ENCODE assay signal across 21 mouse cellular contexts in the genomic region with DNA sequence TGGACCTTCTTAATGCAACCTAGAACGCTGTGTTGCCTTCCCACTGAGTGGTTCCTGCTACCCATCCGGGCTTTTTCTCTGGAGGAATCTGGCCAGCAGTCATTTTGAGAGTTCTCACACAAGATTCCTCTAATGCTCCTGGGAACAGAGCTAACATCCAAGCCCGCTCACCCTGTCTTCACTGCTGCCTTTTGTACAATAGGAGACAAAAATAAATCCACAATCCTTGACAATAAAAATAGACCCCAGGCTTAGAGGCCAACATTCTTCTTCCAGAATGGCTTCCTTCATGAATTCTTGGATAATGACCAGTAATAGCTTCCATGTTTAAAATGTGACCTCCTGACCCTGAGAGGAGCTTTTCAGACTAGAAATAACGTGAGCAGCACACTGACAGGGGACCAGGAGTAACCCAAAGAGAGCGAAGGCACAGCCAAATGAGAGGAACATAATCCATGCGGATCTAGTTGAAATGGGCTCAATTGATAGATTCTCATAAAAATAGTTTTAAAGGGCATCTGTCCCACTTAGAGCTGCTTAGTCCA.
A peak's percentile ranks its signal among the peaks of the same experiment; 100 is the strongest.
DNase-seq lines count a peak whose midpoint lies in the region; ATAC-seq and TF ChIP-seq lines count a peak whose summit lies in the region.
"Had no signal": no experiment of that assay in that cellular context is flagged by ENCODE, and none has a peak within 500 bp of the region (broad histone marks: within the 10 kb centered on the region; RNA-seq: fewer than 3 reads in every experiment).

No protein-coding gene starts in this region.

- peak; percentile 66 for ATAC-seq in limb, embryonic 14.5 days (ENCODE audit: low FRiP score, low read depth)
- no peak for ATAC-seq in intestine, postnatal 0 days
- ATAC-seq: intestine, embryonic 15.5 days; liver, embryonic 12.5 days; midbrain, embryonic 13.5 days had no signal

- no peak for TF ChIP-seq POLR2A in heart, adult 2 months (IDR thresholded peaks at IDR 0.05; ENCODE audit: insufficient read depth, low read depth, low read length)
- no peak for TF ChIP-seq POLR2A in limb, embryonic 14.5 days (IDR thresholded peaks at IDR 0.05; ENCODE audit: borderline replicate concordance, extremely low read depth, insufficient read depth, insufficient read length)

- TF ChIP-seq CTCF in heart, adult 2 months (IDR thresholded peaks at IDR 0.05) = no peak
- TF ChIP-seq CTCF in intestine, postnatal 0 days (IDR thresholded peaks at IDR 0.05; ENCODE audit: low read depth) = no peak

- 40% methylated on average over 6 of the region's 6 CpGs for WGBS in heart, adult 2 months
- 35% methylated on average over 6 of the region's 6 CpGs for whole genome bisulfite sequencing in embryonic facial prominence, embryonic 10.5 days
- 39% methylated on average over 6 of the region's 6 CpGs for WGBS in limb, embryonic 14.5 days
- 70% methylated on average over 6 of the region's 6 CpGs for WGBS in intestine, postnatal 0 days

- H3K79me2 ChIP-seq in heart, adult 2 months (replicated peaks; ENCODE audit: control insufficient read depth, insufficient read depth, low read length) = no peaks in the 10 kb centered on the region

- H3K36me3 ChIP-seq in heart, adult 2 months (ENCODE audit: control insufficient read depth, insufficient read depth, low read length) = no peaks in the 10 kb centered on the region
- H3K36me3 ChIP-seq in embryonic facial prominence, embryonic 10.5 days (replicated peaks) = peaks cover 7% of the 10 kb centered on the region
- H3K36me3 ChIP-seq in limb, embryonic 14.5 days (ENCODE audit: control insufficient read depth, insufficient read depth, low read length) = peaks cover 4% of the 10 kb centered on the region; the same call in 1 of the 2 replicates
- no peaks in the 10 kb centered on the region for H3K36me3 ChIP-seq in intestine, postnatal 0 days (ENCODE audit: control insufficient read depth, insufficient read depth)
- H3K36me3 ChIP-seq: lung, embryonic 15.5 days had no signal

- H3K4me3 ChIP-seq in heart, adult 2 months = no peak overlapping the region
- H3K4me3 ChIP-seq in embryonic facial prominence, embryonic 10.5 days = no peak overlapping the region
- no peak overlapping the region for H3K4me3 ChIP-seq in limb, embryonic 14.5 days (replicated peaks; ENCODE audit: low read length)
- no peak overlapping the region for H3K4me3 ChIP-seq in intestine, postnatal 0 days (ENCODE audit: low read depth, low read length)
- H3K4me3 ChIP-seq: forebrain, embryonic 12.5 days; hindbrain, embryonic 13.5 days; intestine, embryonic 15.5 days; liver, embryonic 12.5 days; lung, embryonic 15.5 days; midbrain, embryonic 13.5 days had no signal

- peaks cover 1% of the 10 kb centered on the region; the same call in 1 of the 2 replicates for H3K4me1 ChIP-seq in heart, adult 2 months (ENCODE audit: control insufficient read depth, insufficient read depth, low read length)
- H3K4me1 ChIP-seq in embryonic facial prominence, embryonic 10.5 days = peaks cover 21% of the 10 kb centered on the region
- H3K4me1 ChIP-seq in limb, embryonic 14.5 days (ENCODE audit: control insufficient read depth, insufficient read depth, low read length) = no peaks in the 10 kb centered on the region
- no peaks in the 10 kb centered on the region for H3K4me1 ChIP-seq in intestine, postnatal 0 days (replicated peaks; ENCODE audit: control insufficient read depth, insufficient read depth, low read length)
- H3K4me1 ChIP-seq: forebrain, embryonic 12.5 days; intestine, embryonic 15.5 days; liver, embryonic 12.5 days; lung, embryonic 15.5 days; midbrain, embryonic 13.5 days had no signal

- TF ChIP-seq EP300 in heart, adult 2 months (IDR thresholded peaks at IDR 0.05; ENCODE audit: insufficient read depth, low read depth, low read length) = no peak

- H3K9me3 ChIP-seq in embryonic facial prominence, embryonic 10.5 days = no peaks in the 10 kb centered on the region; the same call in 1 of the 2 replicates
- no peaks in the 10 kb centered on the region for H3K9me3 ChIP-seq in limb, embryonic 14.5 days (ENCODE audit: control insufficient read depth, low read length)
- no peaks in the 10 kb centered on the region for H3K9me3 ChIP-seq in intestine, postnatal 0 days (ENCODE audit: control insufficient read depth)
- H3K9me3 ChIP-seq: forebrain, embryonic 12.5 days; intestine, embryonic 15.5 days; liver, embryonic 12.5 days; lung, embryonic 15.5 days had no signal

- DNase-seq in heart, adult 11 months = peak; percentile 87
- no peak for DNase-seq in heart, adult 2 months
- peak; percentile 26 for DNase-seq in kidney, postnatal 10 days
- DNase-seq in kidney, postnatal 36 days = no peak
- no peak for DNase-seq in embryonic facial prominence, embryonic 10.5 days (ENCODE audit: low spot score)
- peak; percentile 23 for DNase-seq in limb, embryonic 14.5 days (ENCODE audit: low spot score)
- no peak for DNase-seq in natural killer cell, adult 2 months (ENCODE audit: low spot score in 2 of 2)
- DNase-seq: adrenal gland, postnatal 25 days; B cell, adult 2 months; cerebellum, adult 18-20 months; layer of hippocampus, postnatal 36 days; right cerebral cortex, adult 18-20 months; spleen, adult 18-20 months; thymus, postnatal 14 days had no signal

- H3K27ac ChIP-seq in heart, adult 2 months = no peak overlapping the region
- H3K27ac ChIP-seq in embryonic facial prominence, embryonic 10.5 days (replicated peaks) = peak overlapping the region; percentile 76
- H3K27ac ChIP-seq in limb, embryonic 14.5 days (replicated peaks; ENCODE audit: low read depth, low read length) = no peak overlapping the region
- H3K27ac ChIP-seq in intestine, postnatal 0 days (ENCODE audit: low read depth, low read length) = no peak overlapping the region
- H3K27ac ChIP-seq: forebrain, embryonic 12.5 days; hindbrain, embryonic 13.5 days; intestine, embryonic 15.5 days; liver, embryonic 12.5 days; lung, embryonic 15.5 days; midbrain, embryonic 13.5 days had no signal

- no peak overlapping the region for H3K9ac ChIP-seq in heart, adult 2 months (ENCODE audit: low read depth, low read length)
- no peak overlapping the region for H3K9ac ChIP-seq in limb, embryonic 14.5 days (ENCODE audit: low read depth, low read length, severe bottlenecking)
- H3K9ac ChIP-seq in intestine, postnatal 0 days (ENCODE audit: low read depth, low read length) = no peak overlapping the region
- H3K9ac ChIP-seq: forebrain, embryonic 12.5 days; hindbrain, embryonic 13.5 days; intestine, embryonic 15.5 days; liver, embryonic 12.5 days; lung, embryonic 15.5 days; midbrain, embryonic 13.5 days had no signal

- intact Hi-C loops in heart, adult 2 months (cut with DNase I) = no loop called here

- H3K4me2 ChIP-seq in limb, embryonic 14.5 days (replicated peaks; ENCODE audit: low read depth, low read length, severe bottlenecking) = no peak overlapping the region
- no peak overlapping the region for H3K4me2 ChIP-seq in intestine, postnatal 0 days (replicated peaks; ENCODE audit: low read depth)
- H3K4me2 ChIP-seq: forebrain, embryonic 12.5 days; hindbrain, embryonic 13.5 days; intestine, embryonic 15.5 days; liver, embryonic 12.5 days; lung, embryonic 15.5 days; midbrain, embryonic 13.5 days had no signal

- no peaks in the 10 kb centered on the region for H3K27me3 ChIP-seq in heart, adult 2 months (ENCODE audit: control insufficient read depth, insufficient read depth, low read length)
- no peaks in the 10 kb centered on the region for H3K27me3 ChIP-seq in embryonic facial prominence, embryonic 10.5 days (replicated peaks; ENCODE audit: low read depth, poor library complexity, severe bottlenecking)
- H3K27me3 ChIP-seq in limb, embryonic 14.5 days (ENCODE audit: control insufficient read depth, insufficient read depth, low read length) = no peaks in the 10 kb centered on the region
- no peaks in the 10 kb centered on the region for H3K27me3 ChIP-seq in intestine, postnatal 0 days (replicated peaks; ENCODE audit: control insufficient read depth, insufficient read depth, low read length)
- H3K27me3 ChIP-seq: forebrain, embryonic 12.5 days; hindbrain, embryonic 13.5 days; intestine, embryonic 15.5 days; liver, embryonic 12.5 days; lung, embryonic 15.5 days; midbrain, embryonic 13.5 days had no signal

Comparison
In these comparisons a context has a peak if more than half of its experiments do, and no peak if none do; other contexts are left out.
1. DNase-seq: peak in heart, adult 11 months (single experiment), kidney, postnatal 10 days (single experiment) and limb, embryonic 14.5 days (single experiment); none in heart, adult 2 months (0 of 2), kidney, postnatal 36 days (0 of 2), embryonic facial prominence, embryonic 10.5 days (single experiment) and natural killer cell, adult 2 months (0 of 2).